Mouse (Mus musculus): ENCODE results near the gene Wfdc2.
A peak's percentile ranks its signal among the peaks of the same experiment; 100 is the strongest.

Wfdc2 gene

DNA sequence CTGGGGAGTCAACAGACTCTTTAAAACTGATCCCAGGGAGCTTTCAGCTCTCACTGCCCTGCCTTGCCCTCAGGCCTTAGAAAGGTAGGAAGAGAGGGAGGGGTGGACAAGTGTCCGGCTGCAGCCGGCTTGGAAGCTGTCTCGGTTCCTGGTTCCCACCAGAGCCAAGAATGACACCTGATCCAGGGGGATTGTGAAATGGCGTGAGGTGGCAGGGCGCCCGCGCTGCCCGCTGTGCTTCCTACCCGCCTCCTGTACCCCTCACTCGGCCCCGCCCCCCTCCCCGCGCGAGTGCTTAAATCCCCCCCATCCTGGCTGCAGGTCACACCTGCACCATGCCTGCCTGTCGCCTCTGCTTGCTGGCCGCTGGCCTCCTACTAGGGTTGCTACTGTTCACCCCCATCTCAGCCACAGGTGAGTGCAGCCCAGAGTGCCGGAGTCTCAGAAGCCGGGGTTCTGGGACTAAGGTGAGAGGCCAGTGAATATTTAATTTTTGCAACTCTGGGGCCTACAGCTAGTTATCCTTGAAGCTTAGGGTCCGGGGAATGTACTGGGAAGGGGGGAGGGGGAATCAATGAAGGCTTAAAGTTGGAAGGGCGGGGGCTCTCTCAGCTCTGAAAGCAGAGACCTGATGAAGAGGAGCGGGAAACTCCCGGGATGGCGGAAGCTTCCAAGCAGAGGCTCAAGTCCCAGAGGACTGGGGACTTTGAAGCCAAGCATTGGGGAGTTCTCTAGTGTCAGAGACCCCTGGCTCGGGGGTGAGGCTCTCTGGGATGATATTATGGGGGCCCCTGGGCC lies at the start of gene Wfdc2:
Gene Wfdc2 (plus strand): TSS at position 23 of the 798 bp plus-strand sequence.
- peak; percentile 82 for DNase-seq

- peak; percentile 59 for DNase-seq
Observed at GRCm38 (mm10) chr2:164513389-164513788, 48.8 kb upstream of the Wfdc2 start.

DNA sequence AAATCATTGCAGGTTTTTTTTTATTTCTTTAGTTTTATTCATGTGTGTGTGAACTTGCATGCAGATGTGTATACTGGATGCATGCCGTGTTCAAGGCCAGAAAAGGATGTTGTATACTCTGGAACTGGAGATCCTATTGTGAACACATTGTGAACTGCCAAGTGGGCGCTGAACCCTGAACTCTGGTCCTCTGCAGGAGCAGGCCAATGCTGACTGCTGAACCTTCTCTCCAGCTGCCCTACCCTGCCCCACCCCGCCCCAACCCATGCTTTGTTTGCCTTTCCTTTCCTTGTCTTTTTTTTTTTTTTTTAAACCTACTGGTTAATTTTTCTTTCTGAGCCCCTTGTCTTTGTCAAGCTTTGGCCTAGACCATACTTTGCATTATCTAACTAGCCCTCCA lies 47.3 kb upstream of the Wfdc2 start:
- no peak for DNase-seq

GRCm38 (mm10) chr2:164515897-164516296 lies 46.3 kb upstream of the Wfdc2 start:
- no peak for DNase-seq

- no peak for DNase-seq
Observed at GRCm38 (mm10) chr2:164516592-164516991, 45.6 kb upstream of the Wfdc2 start.

DNA sequence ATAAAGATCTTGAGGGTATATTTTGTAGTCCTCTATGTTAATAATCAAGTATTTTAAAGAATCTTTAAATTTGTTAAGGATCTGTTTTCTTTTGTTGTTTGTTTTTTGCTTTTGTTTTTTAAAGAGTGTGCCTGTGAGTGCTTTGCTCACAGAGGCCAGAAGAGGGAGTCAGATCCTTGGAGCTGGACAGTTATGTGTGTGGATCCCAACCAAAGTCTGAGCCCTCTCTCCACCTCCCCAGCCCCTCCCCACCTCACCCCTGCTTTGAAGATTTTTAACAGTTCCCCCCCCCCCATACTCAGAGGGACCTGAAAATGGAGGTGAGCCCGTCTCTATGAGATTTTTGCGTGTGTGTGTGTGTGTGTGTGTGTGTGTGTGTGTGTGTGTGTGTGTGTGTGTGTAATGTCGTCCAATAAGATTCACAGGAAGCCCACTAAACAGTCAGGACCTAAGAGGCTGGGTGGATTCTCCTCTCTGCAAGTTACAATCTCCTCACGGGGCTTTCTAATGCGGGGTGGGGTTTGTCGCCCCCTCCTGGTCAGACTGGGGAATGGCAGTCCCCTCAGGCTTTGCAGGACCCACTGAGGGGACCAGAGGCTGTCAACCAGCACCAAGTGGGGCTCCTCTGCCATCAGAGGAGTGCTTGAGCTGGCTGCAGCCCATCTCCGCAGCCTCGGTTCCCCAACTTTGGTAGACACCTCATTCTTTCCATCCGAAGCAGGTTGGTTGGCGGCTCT lies 44.6 kb upstream of the Wfdc2 start:
- peak; percentile 62 for DNase-seq

DNA sequence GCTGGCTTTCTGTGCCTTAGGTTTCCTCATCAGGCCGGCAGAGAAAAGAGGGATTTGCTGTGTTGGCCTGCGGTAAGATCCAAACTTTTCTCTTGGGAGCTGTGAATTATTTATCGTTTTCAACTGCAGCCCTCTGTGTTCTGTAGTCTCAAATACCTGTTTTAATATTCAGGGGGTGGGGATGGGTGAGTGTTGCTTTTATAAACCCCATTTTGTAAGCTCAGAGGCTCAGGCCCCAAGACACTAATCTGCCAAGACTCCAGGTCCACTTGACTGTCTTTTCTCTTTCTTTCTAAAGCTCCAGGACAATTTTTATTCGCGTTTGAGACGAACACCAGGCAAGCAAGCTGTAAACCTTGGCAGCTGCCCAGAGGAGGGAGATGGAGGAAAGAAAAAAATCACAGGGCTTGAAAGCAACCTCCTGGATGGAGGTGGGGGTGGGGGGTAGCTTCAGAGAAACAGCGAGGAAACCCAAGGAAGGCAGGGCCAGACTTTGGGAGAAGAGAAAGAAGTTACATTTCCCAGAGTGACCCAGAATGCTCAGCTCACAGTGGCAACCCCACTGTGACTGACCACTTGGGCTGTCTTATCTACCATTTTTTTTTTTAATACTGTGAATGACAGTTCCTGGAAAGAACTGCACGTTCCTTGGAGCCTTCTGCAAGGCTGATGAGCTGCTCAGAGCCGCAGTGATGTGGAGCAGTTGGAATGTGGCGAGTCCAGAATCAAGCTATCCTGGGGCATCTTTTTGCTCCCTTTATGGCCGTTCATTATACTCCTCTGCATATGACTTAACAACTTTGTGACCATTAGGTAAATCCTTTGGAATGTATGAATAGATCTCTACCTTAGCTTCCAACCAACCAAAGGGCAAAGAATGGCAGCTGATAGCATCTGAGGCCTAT lies 43.7 kb upstream of the Wfdc2 start:
- no peak for DNase-seq

GRCm38 (mm10) chr2:164519171-164519526 lies 43.1 kb upstream of the Wfdc2 start:
- no peak for DNase-seq

GRCm38 (mm10) chr2:164520782-164521181 lies 41.4 kb upstream of the Wfdc2 start:
- peak; percentile 66 for DNase-seq

- no peak for DNase-seq
Observed at GRCm38 (mm10) chr2:164521841-164522240, 40.4 kb upstream of the Wfdc2 start.

GRCm38 (mm10) chr2:164522280-164522679 lies 39.9 kb upstream of the Wfdc2 start:
- DNase-seq, result no peak

DNA sequence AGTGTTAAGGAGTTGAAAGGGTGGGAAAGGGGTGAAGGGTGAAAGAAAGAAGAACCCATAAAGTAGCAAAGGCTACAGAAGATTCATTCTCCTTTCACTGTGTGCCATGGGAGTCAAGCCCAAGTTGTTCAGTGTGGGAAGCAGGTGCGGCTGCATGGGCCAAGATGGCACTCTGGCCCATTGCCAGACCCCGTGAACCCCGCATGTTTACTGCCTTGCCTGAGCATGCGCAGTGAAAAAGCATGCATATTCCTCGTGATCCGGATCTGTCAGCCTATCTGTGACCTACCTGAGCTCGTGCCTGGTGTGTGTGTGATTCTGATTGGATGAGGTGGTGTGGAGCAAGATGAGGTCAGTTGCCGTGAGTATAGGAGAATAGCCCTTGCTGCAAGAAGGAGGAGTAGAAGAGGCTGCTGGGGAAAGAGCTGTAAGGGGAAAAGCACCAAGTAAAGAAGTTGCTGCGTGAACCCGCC lies 38.9 kb upstream of the Wfdc2 start:
- DNase-seq, result peak; percentile 31

- DNase-seq, result no peak
Observed at GRCm38 (mm10) chr2:164528557-164528956, 33.7 kb upstream of the Wfdc2 start.

GRCm38 (mm10) chr2:164531169-164531568 lies 31.0 kb upstream of the Wfdc2 start:
- DNase-seq, result peak; percentile 54

DNA sequence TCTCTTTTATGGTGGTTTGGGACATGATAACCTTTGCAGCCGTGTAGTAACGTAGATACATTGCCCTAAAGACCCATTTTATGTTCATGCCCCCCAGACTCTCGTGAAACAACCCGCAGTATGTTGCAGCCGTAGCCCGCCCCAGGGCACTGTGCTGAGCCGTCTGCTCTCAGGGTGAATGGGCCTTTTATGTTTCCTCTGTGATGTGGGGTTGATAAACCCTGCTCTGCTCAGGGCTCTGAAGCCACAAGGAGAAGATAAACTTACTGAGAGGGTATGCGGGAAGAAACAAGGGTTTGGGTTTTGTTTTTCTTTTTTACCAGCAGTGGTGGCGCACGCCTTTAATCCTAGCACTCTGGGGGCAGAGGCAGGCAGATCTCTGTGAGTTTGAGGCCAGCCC lies 27.9 kb upstream of the Wfdc2 start:
- no peak for DNase-seq

GRCm38 (mm10) chr2:164537003-164537402 lies 25.2 kb upstream of the Wfdc2 start:
- no peak for DNase-seq

DNA sequence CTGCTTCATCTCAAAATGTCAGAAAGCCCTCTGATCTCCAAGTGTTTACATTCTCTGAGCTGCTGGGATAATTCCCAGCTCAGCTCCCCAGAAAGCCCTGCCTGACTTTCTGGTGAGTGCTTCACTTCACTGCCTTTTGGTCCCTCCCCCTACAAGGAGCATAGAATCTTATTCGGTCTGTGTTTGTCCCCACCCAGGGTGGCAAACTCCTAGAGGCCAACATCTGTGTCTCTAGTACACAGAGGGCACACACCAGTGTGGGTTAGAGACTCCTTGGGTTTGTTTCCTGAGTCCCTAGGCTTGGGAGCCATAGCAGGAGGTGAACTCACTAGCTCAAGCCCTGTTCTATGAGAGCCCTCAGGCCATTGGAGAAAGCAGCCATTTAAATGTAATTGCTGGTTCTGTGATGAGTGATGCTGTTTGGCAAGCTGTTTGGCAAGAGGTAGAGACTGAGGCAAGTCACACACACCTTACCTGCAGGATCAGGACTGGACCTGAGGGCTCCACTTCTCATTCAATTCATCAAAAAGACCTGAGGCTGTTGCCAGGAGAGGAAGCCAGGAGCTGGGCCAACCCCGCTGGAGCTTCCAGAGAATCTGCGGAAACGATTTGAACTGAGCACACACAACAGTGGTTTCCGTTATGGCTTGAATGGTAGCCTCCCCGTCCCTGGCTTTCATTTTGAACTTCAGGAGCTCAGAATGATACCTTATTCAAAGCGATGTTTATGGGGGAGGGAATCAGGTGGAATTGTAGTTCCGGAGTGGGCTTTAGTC lies 21.4 kb upstream of the Wfdc2 start:
- peak; percentile 26 for DNase-seq

- no peak for DNase-seq
Observed at GRCm38 (mm10) chr2:164542132-164542531, 20.1 kb upstream of the Wfdc2 start.

GRCm38 (mm10) chr2:164542598-164542997 lies 19.6 kb upstream of the Wfdc2 start:
- peak; percentile 30 for DNase-seq

GRCm38 (mm10) chr2:164543745-164544144 lies 18.5 kb upstream of the Wfdc2 start:
- DNase-seq, result peak; percentile 82

DNA sequence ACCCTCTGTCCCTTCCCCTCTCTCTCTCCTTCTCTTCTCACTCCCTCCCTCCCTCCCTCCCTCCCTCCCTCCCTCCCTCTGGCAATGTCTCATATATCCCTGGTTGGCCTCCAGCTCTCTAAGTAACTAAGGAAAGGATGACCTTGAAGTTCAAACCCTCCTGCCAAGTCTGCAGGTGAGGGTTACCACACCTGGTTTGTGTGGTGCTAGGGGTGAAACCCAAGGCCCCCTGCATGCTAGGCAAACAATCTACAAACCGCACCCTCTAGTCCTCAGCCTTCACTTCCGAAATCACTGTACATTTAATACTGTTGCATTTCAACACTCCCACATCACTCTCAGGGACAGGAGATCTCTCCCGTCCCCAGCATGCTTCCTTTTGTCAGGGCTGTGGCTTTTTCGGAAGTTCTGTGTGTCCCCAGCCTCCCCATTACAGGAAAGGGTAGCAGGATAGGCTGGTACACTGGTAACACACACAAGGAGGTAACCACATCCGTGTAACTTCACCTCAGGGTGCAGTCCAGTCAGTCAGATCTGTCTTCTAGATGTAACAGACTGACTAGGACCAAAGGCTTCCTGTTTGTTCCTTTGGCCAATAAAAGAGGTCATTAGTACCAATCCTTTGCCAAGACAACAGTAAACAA lies 17.6 kb upstream of the Wfdc2 start:
- DNase-seq, result no peak

DNA sequence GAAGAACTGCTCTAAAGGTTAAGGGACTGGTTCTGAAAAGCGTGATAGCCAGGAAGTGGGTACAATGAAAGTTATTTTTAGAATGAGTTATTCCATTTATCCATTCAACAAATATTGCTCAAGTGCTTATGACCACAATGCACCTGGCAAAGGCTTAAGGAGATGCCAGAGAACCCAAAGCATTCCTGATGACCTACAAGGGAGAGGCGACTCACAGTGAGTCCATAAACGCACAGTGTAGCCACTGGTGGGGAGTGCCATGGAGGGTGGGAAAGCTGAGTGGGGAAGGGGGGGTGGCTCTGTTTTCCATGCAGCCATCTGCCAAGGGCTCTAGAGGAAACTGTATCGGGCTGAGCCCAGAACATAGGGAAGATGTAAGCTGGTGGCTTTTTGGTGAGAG lies 12.9 kb upstream of the Wfdc2 start:
- DNase-seq, result no peak

All from kidney, adult 11 months (tissue).